Mouse (Mus musculus) cerebellum, adult 11-12 months (tissue): Measurements from ENCODE around the gene Rasgef1c.

Experiments
- DNase-seq: peaks from one replicate; pipeline ENCODE4 v3.0.0; 2022

Rasgef1c gene

GRCm38 (mm10) chr11:49901659-49902458 is at the start of gene Rasgef1c:
Gene Rasgef1c (plus strand): TSS chr11:49901835.
- DNase-seq, result peak; percentile 81

GRCm38 (mm10) chr11:49855144-49855543 is 46.5 kb upstream of the Rasgef1c start:
- DNase-seq, result no peak

GRCm38 (mm10) chr11:49861139-49861538 is 40.5 kb upstream of the Rasgef1c start:
- no peak for DNase-seq

- DNase-seq, result no peak
Observed at GRCm38 (mm10) chr11:49863926-49864325, 37.7 kb upstream of the Rasgef1c start.

GRCm38 (mm10) chr11:49867320-49867719 is 34.3 kb upstream of the Rasgef1c start:
- DNase-seq, result no peak

- peak; percentile 39 for DNase-seq
Observed at GRCm38 (mm10) chr11:49869762-49870161, 31.9 kb upstream of the Rasgef1c start.

GRCm38 (mm10) chr11:49871914-49872313 is 29.7 kb upstream of the Rasgef1c start:
- DNase-seq, result peak; percentile 25

GRCm38 (mm10) chr11:49872779-49873178 is 28.9 kb upstream of the Rasgef1c start:
- DNase-seq, result no peak

- DNase-seq, result peak; percentile 55
Observed at GRCm38 (mm10) chr11:49876948-49877817, 24.5 kb upstream of the Rasgef1c start.

- DNase-seq, result no peak
Observed at GRCm38 (mm10) chr11:49879950-49880642, 21.5 kb upstream of the Rasgef1c start.

- DNase-seq, result no peak
Observed at GRCm38 (mm10) chr11:49883394-49883793, 18.2 kb upstream of the Rasgef1c start.

GRCm38 (mm10) chr11:49888469-49888868 is 13.2 kb upstream of the Rasgef1c start:
- no peak for DNase-seq

GRCm38 (mm10) chr11:49891993-49892392 is 9.6 kb upstream of the Rasgef1c start:
- DNase-seq, result no peak

- DNase-seq, result no peak
Observed at GRCm38 (mm10) chr11:49893806-49894205, 7.8 kb upstream of the Rasgef1c start.

- DNase-seq, result no peak
Observed at GRCm38 (mm10) chr11:49895966-49896590, 5.6 kb upstream of the Rasgef1c start.

GRCm38 (mm10) chr11:49900043-49900442 is 1.6 kb upstream of the Rasgef1c start:
- no peak for DNase-seq

- peak; percentile 24 for DNase-seq
Observed at GRCm38 (mm10) chr11:49900962-49901658, 525 bp upstream of the Rasgef1c start.

- DNase-seq, result peak; percentile 59
Observed at GRCm38 (mm10) chr11:49903333-49903732, 1.7 kb downstream of the Rasgef1c start.

- DNase-seq, result no peak
Observed at GRCm38 (mm10) chr11:49918521-49919180, 17.0 kb downstream of the Rasgef1c start.

GRCm38 (mm10) chr11:49919304-49919703 is 17.7 kb downstream of the Rasgef1c start:
- no peak for DNase-seq

GRCm38 (mm10) chr11:49923539-49923938 is 21.9 kb downstream of the Rasgef1c start:
- no peak for DNase-seq
